Mouse (Mus musculus): ENCODE measurements around the gene Fbxo22.

Fbxo22 gene

DNA sequence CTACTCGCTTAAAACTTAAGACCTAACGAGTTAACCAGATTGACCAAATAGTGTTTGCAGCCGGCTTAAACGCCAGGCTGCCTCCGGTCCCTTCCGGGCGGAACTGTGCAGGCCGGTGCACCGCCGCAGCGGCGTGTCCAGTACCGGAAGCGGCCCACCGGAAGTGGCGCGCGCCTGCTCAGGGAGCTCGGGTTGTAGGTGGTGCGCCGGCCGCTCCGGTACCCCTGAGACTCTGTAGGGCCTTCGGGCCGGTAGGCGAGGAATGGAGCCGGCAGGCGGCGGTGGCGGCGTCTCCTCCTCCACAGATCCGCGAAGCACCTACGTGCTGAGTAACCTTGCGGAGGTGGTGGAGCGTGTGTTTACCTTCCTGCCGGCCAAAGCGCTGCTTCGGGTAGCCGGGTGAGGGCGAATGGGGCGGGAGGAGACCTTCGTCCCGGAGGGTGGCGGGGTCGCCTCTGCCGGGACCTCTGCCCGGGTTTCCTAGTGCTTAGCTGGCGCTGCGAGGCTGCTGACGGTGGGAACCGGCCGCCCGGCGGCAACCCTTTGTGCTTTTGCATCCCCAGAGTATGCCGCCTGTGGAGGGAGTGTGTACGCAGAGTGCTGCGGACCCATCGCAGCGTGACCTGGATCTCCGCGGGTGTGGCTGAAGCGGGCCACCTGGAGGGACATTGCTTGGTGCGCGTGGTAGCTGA is at the start of gene Fbxo22:
TSS of gene Fbxo22 (plus strand) at position 136 of the 692 bp plus-strand sequence.
- in situ Hi-C loops (cut with MboI; ENCODE audit: low pct_unique_long_range_greater_than_20kb in 1 of 2, low sequenced_read_pairs in 2 of 2, unreplicated experiment in 1 of 2), result no loop called here

GRCm38 (mm10) chr9:55170655-55171412 is 37.9 kb upstream of the Fbxo22 start:
- in situ Hi-C loops (cut with MboI; ENCODE audit: low pct_unique_long_range_greater_than_20kb in 1 of 2, low sequenced_read_pairs in 2 of 2, unreplicated experiment in 1 of 2), result no loop called here

GRCm38 (mm10) chr9:55172195-55172685 is 36.5 kb upstream of the Fbxo22 start:
- in situ Hi-C loops (cut with MboI; ENCODE audit: low pct_unique_long_range_greater_than_20kb in 1 of 2, low sequenced_read_pairs in 2 of 2, unreplicated experiment in 1 of 2), result no loop called here

DNA sequence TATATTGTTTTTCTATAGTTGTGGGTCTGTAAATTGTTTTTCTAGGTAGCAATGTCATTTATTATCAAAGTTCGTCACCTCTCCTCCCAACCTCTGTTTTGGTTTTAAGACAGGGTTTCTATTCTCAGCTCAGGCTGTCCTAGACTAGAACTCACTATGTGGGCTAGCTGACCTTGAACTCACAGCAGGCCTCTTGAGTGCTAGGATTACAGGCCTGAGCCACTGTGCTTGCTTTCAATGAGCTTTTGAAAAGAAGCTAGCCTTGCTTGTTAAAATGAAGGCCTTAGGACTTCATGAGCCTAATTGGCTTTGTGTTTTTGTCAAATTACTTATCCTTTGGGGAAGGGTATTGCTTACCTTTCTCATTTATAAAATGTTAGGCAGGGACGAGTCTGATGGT is 34.5 kb upstream of the Fbxo22 start:
- in situ Hi-C loops (cut with MboI; ENCODE audit: low pct_unique_long_range_greater_than_20kb in 1 of 2, low sequenced_read_pairs in 2 of 2, unreplicated experiment in 1 of 2), result no loop called here

DNA sequence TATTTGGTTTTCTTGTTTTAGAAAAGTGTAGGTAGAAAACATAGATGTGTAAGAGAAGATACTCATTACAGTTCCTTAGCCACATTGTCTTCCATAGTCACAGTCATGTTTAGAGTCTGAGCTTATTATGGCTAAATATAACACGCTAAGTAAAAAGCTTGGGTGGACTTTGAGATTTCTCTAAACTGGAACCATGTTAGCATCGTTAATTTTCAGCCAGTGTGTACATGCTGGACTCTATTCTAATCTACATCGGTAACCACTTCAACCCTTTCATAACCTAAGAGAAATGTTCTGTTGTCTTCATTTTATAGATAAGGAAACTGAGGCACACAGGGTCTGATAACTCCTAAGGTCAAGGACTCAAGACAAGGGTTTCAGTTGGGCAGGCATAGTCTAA is 12.8 kb upstream of the Fbxo22 start:
- in situ Hi-C loops (cut with MboI; ENCODE audit: low pct_unique_long_range_greater_than_20kb in 1 of 2, low sequenced_read_pairs in 2 of 2, unreplicated experiment in 1 of 2), result no loop called here

DNA sequence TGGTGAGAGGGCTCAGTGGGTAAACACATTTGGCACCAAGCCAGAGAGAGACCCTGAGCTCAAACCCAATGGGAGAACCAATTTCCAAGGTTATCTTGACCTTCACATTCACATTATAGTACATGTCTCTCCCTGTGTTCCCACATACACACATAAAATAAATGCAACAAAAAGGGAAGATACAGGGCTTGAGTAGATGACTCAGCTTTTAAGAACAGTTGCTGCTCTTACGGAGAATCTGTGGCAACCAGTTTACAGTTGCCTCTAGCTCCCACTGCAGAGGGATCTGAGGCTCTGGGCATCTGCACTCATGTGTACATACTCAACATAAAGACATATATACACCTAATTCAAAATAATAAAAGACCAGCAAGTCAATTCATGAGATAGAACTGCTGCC is 10.5 kb upstream of the Fbxo22 start:
- in situ Hi-C loops (cut with MboI; ENCODE audit: low pct_unique_long_range_greater_than_20kb in 1 of 2, low sequenced_read_pairs in 2 of 2, unreplicated experiment in 1 of 2), result no loop called here

GRCm38 (mm10) chr9:55199348-55199747 is 9.4 kb upstream of the Fbxo22 start:
- in situ Hi-C loops (cut with MboI; ENCODE audit: low pct_unique_long_range_greater_than_20kb in 1 of 2, low sequenced_read_pairs in 2 of 2, unreplicated experiment in 1 of 2), result no loop called here

DNA sequence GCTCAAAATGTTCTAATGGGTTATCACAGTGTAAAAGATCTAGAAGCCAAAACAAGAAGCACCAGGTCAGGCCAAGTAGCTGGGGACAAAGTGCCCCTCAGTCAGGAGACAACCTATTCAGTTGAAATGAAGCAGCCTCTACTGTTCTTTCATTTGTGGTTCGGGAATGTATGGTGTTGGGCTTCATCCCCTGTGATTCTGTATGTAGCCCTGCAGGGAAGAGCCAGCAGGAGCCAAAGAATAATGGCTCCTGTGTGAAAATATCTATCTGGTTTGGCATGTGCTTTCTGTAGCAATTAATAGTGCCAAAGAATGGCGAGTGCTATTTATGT is 301 bp upstream of the Fbxo22 start:
- in situ Hi-C loops (cut with MboI; ENCODE audit: low pct_unique_long_range_greater_than_20kb in 1 of 2, low sequenced_read_pairs in 2 of 2, unreplicated experiment in 1 of 2), result no loop called here

GRCm38 (mm10) chr9:55211611-55212010 is 2.9 kb downstream of the Fbxo22 start:
- in situ Hi-C loops (cut with MboI; ENCODE audit: low pct_unique_long_range_greater_than_20kb in 1 of 2, low sequenced_read_pairs in 2 of 2, unreplicated experiment in 1 of 2), result no loop called here

DNA sequence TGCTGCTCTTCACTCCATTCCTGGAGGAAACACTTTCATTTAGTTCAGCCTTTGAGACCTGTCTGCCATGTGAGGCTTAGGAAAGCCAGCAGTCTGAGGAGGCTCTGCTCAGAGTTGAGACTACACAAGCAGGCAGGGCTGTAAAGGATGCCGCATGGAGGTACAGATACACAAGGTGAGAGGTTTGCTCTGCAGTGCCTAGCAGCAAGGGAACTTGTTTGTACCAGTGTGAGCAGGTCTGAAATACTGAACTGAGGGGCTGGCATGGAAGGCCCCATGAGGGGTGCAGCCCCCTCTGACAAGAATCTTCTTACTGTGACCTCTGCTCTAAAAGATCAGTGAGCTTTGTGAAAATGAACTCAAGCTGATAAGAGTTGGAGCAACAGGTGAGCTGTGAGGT is 4.7 kb downstream of the Fbxo22 start:
- in situ Hi-C loops (cut with MboI; ENCODE audit: low pct_unique_long_range_greater_than_20kb in 1 of 2, low sequenced_read_pairs in 2 of 2, unreplicated experiment in 1 of 2), result no loop called here

GRCm38 (mm10) chr9:55215056-55215455 is 6.3 kb downstream of the Fbxo22 start:
- in situ Hi-C loops (cut with MboI; ENCODE audit: low pct_unique_long_range_greater_than_20kb in 1 of 2, low sequenced_read_pairs in 2 of 2, unreplicated experiment in 1 of 2), result no loop called here

DNA sequence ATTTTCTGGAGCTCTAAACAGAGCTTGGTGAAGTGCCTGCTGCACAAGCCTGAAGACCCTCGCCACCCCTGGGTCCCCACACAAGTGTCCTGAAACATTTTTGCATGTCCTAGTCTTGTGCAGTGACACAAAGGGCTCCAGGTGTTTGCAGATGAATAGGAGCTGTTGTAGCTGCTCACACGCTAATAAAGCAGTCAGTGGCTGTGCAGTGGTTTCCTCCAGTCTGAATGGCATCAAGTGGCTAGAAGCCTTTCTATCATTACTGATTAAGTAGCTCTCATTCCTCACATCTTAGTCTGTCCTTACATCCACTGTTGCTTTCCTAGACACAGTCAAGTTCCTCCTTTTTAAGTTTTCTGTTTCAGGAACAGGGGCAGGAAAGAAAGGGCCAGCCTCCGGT is 6.9 kb downstream of the Fbxo22 start:
- in situ Hi-C loops (cut with MboI; ENCODE audit: low pct_unique_long_range_greater_than_20kb in 1 of 2, low sequenced_read_pairs in 2 of 2, unreplicated experiment in 1 of 2), result no loop called here

DNA sequence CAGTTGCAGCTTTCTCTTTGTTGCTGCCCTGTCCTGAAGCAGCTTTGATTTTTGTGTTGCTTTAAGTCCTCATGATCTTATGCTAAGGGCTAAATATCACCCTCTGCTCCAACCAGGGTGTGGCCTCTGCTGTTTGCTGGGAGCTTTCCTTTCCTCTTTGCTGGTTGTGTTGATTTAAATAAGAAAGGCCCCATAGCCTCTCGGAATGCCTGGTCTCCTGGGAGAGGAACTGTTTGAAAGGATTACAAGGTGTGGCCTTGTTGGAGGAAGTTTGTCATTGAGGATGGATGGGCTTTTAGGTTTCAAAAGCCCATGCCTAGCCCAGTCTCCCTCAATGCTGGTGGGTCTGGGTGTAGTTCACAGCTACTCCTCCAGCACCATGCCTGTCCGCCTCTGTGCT is 7.4 kb downstream of the Fbxo22 start:
- in situ Hi-C loops (cut with MboI; ENCODE audit: low pct_unique_long_range_greater_than_20kb in 1 of 2, low sequenced_read_pairs in 2 of 2, unreplicated experiment in 1 of 2), result no loop called here

- in situ Hi-C loops (cut with MboI; ENCODE audit: low pct_unique_long_range_greater_than_20kb in 1 of 2, low sequenced_read_pairs in 2 of 2, unreplicated experiment in 1 of 2), result no loop called here
Measured at GRCm38 (mm10) chr9:55217381-55217780, 8.7 kb downstream of the Fbxo22 start.

- in situ Hi-C loops (cut with MboI; ENCODE audit: low pct_unique_long_range_greater_than_20kb in 1 of 2, low sequenced_read_pairs in 2 of 2, unreplicated experiment in 1 of 2), result no loop called here
Measured at GRCm38 (mm10) chr9:55225165-55225737, 16.5 kb downstream of the Fbxo22 start.

DNA sequence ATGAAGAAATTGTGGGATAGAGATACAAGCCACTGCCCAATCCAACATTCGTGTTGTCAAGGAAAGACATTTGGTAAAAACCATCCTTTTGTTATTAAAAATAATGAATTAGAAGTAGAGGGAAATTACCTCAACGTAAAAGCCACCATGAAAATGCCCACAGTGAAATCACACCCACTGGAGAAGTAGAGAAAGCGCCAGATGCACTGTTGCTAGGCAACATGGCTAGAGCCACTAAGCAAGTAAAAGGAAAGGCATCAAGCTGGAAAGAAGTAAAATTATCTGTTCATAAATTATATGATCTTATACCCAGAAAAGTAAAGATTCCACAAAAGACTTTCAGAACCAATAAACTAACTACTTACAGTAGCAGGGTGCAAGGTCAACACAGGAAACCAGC is 17.5 kb downstream of the Fbxo22 start:
- in situ Hi-C loops (cut with MboI; ENCODE audit: low pct_unique_long_range_greater_than_20kb in 1 of 2, low sequenced_read_pairs in 2 of 2, unreplicated experiment in 1 of 2), result no loop called here

DNA sequence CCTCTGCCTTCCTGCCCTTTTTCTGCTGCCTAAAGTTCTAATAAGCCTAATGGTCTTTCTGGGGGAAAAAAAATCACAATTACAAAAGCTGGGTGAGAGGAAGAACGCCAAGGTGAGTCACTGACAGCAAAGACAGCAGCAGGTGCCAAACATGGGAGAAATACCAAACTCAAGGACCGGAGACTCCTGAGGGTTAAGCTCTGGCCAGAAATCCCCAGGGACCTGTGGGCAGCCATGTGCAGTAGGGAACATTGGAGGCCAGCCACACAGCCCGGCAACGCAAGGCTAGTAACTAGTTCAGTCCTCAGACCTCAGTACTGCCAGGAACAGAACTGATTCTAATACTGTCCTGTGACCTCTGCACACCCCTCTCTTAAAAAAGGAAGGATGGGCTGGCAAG is 19.4 kb downstream of the Fbxo22 start:
- in situ Hi-C loops (cut with MboI; ENCODE audit: low pct_unique_long_range_greater_than_20kb in 1 of 2, low sequenced_read_pairs in 2 of 2, unreplicated experiment in 1 of 2), result no loop called here

DNA sequence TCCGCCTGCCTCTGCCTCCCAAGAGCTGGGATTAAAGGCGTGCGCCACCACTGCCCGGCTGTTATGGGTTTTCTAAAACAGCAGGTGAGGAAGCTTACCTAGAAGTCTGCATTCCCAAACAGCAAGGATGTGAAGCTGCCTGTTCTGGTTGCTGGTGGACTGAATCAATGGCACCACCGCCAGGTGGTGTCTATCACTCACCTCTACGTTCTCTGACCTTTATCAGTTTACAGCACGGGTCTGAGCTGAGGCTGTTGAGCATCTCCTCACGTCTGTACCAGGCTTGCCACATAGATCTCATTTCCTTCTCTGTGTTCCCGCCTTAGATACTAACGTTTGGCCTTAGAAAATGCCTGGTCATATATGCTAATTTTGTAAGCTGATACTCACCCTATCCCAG is 20.3 kb downstream of the Fbxo22 start:
- in situ Hi-C loops (cut with MboI; ENCODE audit: low pct_unique_long_range_greater_than_20kb in 1 of 2, low sequenced_read_pairs in 2 of 2, unreplicated experiment in 1 of 2), result no loop called here

DNA sequence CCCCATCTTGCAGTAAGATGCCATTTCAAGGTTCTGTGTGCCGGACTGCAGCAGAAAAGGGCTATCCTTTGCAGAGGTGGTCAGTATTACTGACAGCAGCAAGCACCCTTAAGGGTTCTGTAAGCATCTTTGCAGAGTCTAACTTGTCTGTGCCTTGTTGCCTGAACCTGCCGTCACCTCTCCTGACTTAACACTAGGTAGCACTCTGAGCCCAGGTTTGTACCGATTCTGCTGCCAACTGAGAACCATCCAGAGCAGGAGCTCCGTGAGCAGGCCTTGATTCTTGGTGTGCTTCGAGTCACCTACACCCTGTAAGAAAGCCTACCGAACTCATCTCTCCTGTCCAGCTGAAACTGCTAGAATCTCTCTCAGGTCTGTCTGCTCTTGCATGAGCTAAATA is 22.8 kb downstream of the Fbxo22 start:
- in situ Hi-C loops (cut with MboI; ENCODE audit: low pct_unique_long_range_greater_than_20kb in 1 of 2, low sequenced_read_pairs in 2 of 2, unreplicated experiment in 1 of 2), result no loop called here

GRCm38 (mm10) chr9:55232110-55232509 is 23.4 kb downstream of the Fbxo22 start:
- in situ Hi-C loops (cut with MboI; ENCODE audit: low pct_unique_long_range_greater_than_20kb in 1 of 2, low sequenced_read_pairs in 2 of 2, unreplicated experiment in 1 of 2), result no loop called here
